Mouse (Mus musculus) liver, embryonic 11.5 days (tissue): ENCODE measurements around the gene Sec14l5. TPM values are rescaled to one million over a fixed set of nuclear protein-coding genes. Genes with fewer than 3 reads are reported as not detected.
A peak's percentile ranks its signal among the peaks of the same experiment; 100 is the strongest.

Source experiments
- ATAC-seq: fragments of 200-750 bp; cut with Nextera tagmentation; replicated peaks from 2 replicates; pipeline ENCODE4 v1.8.0; 2017; ENCODE audit warnings: moderate number of reproducible peaks, mild to moderate bottlenecking, moderate TSS enrichment, moderate library complexity; ENCODE audit not compliant: low FRiP score
- DNase-seq: peaks from one replicate; pipeline ENCODE4 v3.0.0-alpha.2; 2017; ENCODE audit warnings: low spot score
- H3K27ac ChIP-seq: fragments of 300-500 bp; sonication (generic); 2 replicates; pipeline ENCODE4 v1.5.1; 2014; ENCODE audit warnings: mild to moderate bottlenecking, low read depth, low read length, control low read depth
- H3K27me3 ChIP-seq: fragments of 300-500 bp; sonication (generic); replicated peaks from 2 replicates; pipeline ENCODE4 v1.6.1; 2014; ENCODE audit warnings: low read length, mixed read lengths; ENCODE audit not compliant: control insufficient read depth, insufficient read depth
- H3K36me3 ChIP-seq: fragments of 300-500 bp; sonication (generic); 2 replicates; pipeline ENCODE4 v1.6.1; 2014; ENCODE audit warnings: mild to moderate bottlenecking, low read length, moderate library complexity, mixed read lengths; ENCODE audit not compliant: control insufficient read depth, insufficient read depth
- H3K4me1 ChIP-seq: fragments of 300-500 bp; sonication (generic); replicated peaks from 2 replicates; pipeline ENCODE4 v1.6.1; 2014; ENCODE audit warnings: low read length, mixed read lengths; ENCODE audit not compliant: control insufficient read depth, insufficient read depth
- H3K4me2 ChIP-seq: fragments of 300-500 bp; sonication (generic); 2 replicates; pipeline ENCODE4 v1.6.1; 2014; ENCODE audit warnings: mild to moderate bottlenecking, control low read depth, moderate library complexity
- H3K4me3 ChIP-seq: fragments of 300-500 bp; sonication (generic); 2 replicates; pipeline ENCODE4 v1.5.1; 2014; ENCODE audit warnings: low read depth, low read length, control low read depth
- H3K9ac ChIP-seq: fragments of 300-500 bp; sonication (generic); 2 replicates; pipeline ENCODE4 v1.6.1; 2014; ENCODE audit warnings: low read depth, low read length, control low read depth
- H3K9me3 ChIP-seq: fragments of 300-500 bp; sonication (generic); 2 replicates; pipeline ENCODE4 v1.6.1; 2016; ENCODE audit warnings: low read length, inconsistent platforms, mixed read lengths; ENCODE audit not compliant: control insufficient read depth
- WGBS: fragments of 180-500 bp; shearing (Covaris S2); extraction: QIAGEN DNeasy Blood & Tissue Kit; methylation state at CpG from one replicate; pipeline ENCODE4 v1.1.7; 2014; 5-methylcytosine and 5-hydroxymethylcytosine counted together
- polyA plus RNA-seq: library from polyadenylated mRNA; unstranded; fragments of >200 nt; fragmentation: Nextera tagmentation; extraction: Ambion mirVana; gene quantifications from 2 replicates; pipeline ENCODE4 v1.2.1, GENCODE M21; 2014

Sec14l5 gene
- polyA plus RNA-seq, 1 experiment from 2014 or later, result not detected

DNA sequence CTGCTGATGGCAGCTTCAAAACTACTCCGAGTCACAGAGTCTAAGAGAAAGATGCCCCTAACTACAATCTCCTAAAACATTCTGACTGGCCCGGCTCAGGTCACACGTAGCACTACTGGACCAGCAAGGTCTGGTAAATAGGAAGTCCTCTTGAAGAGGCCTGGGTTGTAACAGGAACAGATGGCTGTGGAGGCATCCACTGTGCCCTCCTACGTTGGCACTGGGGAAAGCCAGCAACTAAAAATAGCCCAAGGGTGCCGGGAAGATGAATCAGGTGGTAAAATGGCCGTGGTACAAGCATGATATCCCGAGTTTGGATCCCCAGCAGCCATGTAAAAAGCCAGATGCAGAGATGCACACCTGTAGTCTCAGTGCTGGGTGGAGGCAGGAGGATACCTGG is 39.3 kb downstream of the Sec14l5 start:
- 0 out of 2 replicates have a peak, but pooled peaks cover 2% of the 10 kb centered on the region for H3K27me3 ChIP-seq
- ATAC-seq, result no peak
- DNase-seq, result no peak
- no peaks in the 10 kb centered on the region for H3K4me1 ChIP-seq
- whole genome bisulfite sequencing, result 67% methylated on average over 7 of the region's 7 CpGs
- no peaks in the 10 kb centered on the region for H3K36me3 ChIP-seq
- H3K27ac ChIP-seq, result no peak overlapping the region
- no peak overlapping the region for H3K4me2 ChIP-seq
- H3K4me3 ChIP-seq, result no peak overlapping the region
- H3K9ac ChIP-seq, result no peak overlapping the region
- H3K9me3 ChIP-seq, result no peaks in the 10 kb centered on the region

DNA sequence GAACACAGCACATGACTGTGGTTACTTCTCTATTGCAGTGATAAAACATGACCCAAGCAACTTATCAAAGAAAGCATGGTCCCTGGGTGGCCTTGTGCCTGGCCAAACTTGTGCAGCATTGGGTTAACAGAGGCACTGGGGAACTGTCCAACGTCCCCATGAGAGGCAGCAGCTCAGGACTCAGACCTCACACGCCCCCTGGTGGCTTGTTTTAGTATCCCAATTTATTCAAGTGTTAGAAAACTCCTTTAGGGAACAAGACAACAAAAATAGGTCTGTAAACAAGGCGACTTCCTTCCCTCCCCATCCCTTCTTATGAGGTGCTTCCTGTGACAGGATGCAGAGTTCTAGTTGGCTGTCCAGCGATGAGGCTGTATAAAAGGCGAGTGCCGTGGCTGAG is 48.2 kb downstream of the Sec14l5 start:
- H3K9me3 ChIP-seq, result no peaks in the 10 kb centered on the region
- no peaks in the 10 kb centered on the region for H3K4me1 ChIP-seq
- no peak overlapping the region for H3K4me3 ChIP-seq
- H3K4me2 ChIP-seq, result no peak overlapping the region
- no peaks in the 10 kb centered on the region for H3K27me3 ChIP-seq
- H3K36me3 ChIP-seq, result peaks cover 8% of the 10 kb centered on the region; the same call in 1 of the 2 replicates
- H3K9ac ChIP-seq, result no peak overlapping the region
- WGBS, result 29% methylated on average over 6 of the region's 6 CpGs
- H3K27ac ChIP-seq, result no peak overlapping the region
- DNase-seq (peak; percentile 41), ATAC-seq (0 out of 2 replicates have a peak, but pooled peaks have one; percentile 45)

DNA sequence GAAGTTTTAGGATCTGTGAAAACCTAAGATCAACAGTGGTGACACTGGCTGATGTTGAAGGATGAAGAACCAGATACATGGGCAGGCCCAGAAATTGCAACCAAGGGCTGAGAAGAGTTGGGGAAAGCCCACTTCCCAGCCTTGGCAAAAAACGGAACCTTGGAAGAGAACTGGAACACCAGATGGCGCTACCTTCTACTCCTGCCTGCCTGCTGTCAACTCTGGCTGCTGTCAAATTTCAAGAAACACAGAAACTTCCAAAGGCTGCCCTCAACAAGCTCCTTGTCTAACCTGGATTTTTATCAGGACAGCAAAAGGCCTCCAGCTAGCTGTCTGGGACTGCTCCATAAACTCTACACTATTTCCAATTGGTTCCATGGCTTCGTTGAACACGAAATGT is 55.8 kb downstream of the Sec14l5 start:
- DNase-seq, result peak; percentile 39

DNA sequence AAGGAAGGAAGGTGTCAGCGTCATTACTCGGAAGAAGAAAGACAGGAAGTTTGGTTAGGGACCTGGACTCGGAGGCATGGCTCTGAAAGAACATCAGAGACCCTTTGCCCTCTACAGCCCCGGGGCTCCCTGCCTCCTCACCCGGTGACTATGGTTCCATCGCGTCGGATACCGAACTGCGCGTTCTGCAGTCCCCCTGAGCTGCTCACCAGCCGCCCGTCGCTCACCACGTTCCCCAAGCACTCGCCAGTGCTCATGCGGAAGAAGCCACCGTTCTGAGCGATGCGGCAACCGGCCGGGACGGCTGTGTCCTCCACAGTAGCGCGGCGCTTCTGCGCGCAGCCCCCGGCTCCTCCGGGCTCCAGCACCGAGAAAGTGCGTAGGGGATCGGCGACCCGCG is 56.3 kb downstream of the Sec14l5 start:
- Histone ChIP-seq H3K9me3 (no peaks in the 10 kb centered on the region), H3K27ac (peak overlapping the region; percentile 30), H3K36me3 (peaks cover 12% of the 10 kb centered on the region; the same call in 1 of the 2 replicates), H3K4me3 (peak overlapping the region; percentile 90), H3K9ac (peak overlapping the region; percentile 74), H3K27me3 (no peaks in the 10 kb centered on the region), H3K4me1 (no peaks in the 10 kb centered on the region; the same call in 1 of the 2 replicates), H3K4me2 (peak overlapping the region; percentile 96)
- ATAC-seq (peak; percentile 57; the same call in 1 of the 2 replicates), DNase-seq (peak; percentile 43)
- WGBS, result 1% methylated on average over 36 of the region's 36 CpGs

More for the DNA sequence above, 55.8 kb downstream of the Sec14l5 start:
- Histone ChIP-seq H3K4me3 (peak overlapping the region; percentile 90), H3K9me3 (no peaks in the 10 kb centered on the region), H3K9ac (peak overlapping the region; percentile 74), H3K36me3 (peaks cover 12% of the 10 kb centered on the region; the same call in 1 of the 2 replicates), H3K4me2 (peak overlapping the region; percentile 96), H3K4me1 (no peaks in the 10 kb centered on the region; the same call in 1 of the 2 replicates), H3K27ac (no peak overlapping the region), H3K27me3 (no peaks in the 10 kb centered on the region)
- ATAC-seq, result no peak
- WGBS, result 6% methylated on average over 4 of the region's 4 CpGs

- Histone ChIP-seq H3K4me1 (no peaks in the 10 kb centered on the region; the same call in 1 of the 2 replicates), H3K9me3 (no peaks in the 10 kb centered on the region), H3K9ac (peak within 1 kb of the TSS; percentile 74), H3K4me2 (peak within 1 kb of the TSS; percentile 96), H3K36me3 (0 out of 2 replicates have a peak, but pooled peaks cover 8% of the 10 kb centered on the region), H3K27me3 (no peaks in the 10 kb centered on the region), H3K27ac (peak within 1 kb of the TSS; percentile 30), H3K4me3 (peak within 1 kb of the TSS; percentile 90)
- DNase-seq, result peak; percentile 83
- ATAC-seq, result peak; percentile 85
- WGBS, result 4% methylated on average over 40 of the region's 40 CpGs
These were observed 56.9 kb downstream of the Sec14l5 start, which contains the start of gene Nagpa for GRCm38 (mm10) chr16:5203668-5204433. Gene Nagpa, minus strand, starts transcription at chr16:5204012.

- Histone ChIP-seq H3K9ac (no peak overlapping the region), H3K27me3 (no peaks in the 10 kb centered on the region), H3K4me3 (no peak overlapping the region), H3K27ac (no peak overlapping the region), H3K9me3 (no peaks in the 10 kb centered on the region), H3K36me3 (0 out of 2 replicates have a peak, but pooled peaks cover 3% of the 10 kb centered on the region), H3K4me1 (no peaks in the 10 kb centered on the region; the same call in 1 of the 2 replicates), H3K4me2 (no peak overlapping the region)
- ATAC-seq, result no peak
- WGBS, result 81% methylated on average over 5 of the region's 5 CpGs
- no peak for DNase-seq
These were observed 58.6 kb downstream of the Sec14l5 start for GRCm38 (mm10) chr16:5205431-5205970.

DNA sequence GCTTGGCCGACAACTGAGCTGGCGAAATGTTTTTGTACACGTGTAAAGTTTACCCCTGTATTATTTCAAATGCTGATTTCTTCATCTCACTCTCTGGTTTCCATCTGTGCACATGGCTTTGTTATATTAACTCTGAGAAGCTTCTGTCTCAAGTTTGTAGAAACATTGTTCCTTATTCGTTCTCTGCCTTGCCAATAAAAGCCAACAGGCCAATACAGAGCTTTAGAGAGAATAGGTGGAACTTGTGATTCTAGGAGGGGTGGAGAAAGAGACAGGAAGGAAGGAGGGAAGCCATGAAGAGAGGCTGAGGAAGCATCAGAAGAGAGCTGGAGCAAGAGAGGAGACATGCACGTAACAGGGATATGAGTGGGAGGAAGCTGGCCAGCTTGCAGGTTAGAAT is 59.1 kb downstream of the Sec14l5 start:
- Histone ChIP-seq H3K27ac (no peak overlapping the region), H3K27me3 (no peaks in the 10 kb centered on the region), H3K4me3 (no peak overlapping the region), H3K9ac (no peak overlapping the region), H3K9me3 (no peaks in the 10 kb centered on the region), H3K36me3 (0 out of 2 replicates have a peak, but pooled peaks cover 3% of the 10 kb centered on the region), H3K4me2 (no peak overlapping the region), H3K4me1 (no peaks in the 10 kb centered on the region; the same call in 1 of the 2 replicates)
- ATAC-seq (no peak), DNase-seq (no peak)
- 71% methylated on average over 5 of the region's 5 CpGs for WGBS

DNA sequence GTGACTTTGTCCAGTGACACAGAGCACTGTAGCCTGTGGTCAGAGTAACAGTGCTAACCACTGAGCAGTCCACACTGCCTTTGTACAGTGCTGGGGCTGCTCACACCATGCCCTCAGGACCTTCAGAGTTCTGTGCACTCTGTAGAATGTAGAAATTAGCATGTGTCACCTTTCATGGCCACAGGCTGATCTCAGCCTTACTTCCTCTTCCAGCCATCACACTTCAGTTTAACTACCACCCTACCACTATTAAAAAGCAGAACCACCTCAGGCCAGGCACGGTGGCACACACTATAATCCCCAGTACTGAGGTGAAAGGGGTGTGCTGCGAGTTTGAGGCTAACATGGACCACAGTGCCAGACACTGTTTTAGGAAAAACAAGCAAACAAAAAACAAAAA is 63.5 kb downstream of the Sec14l5 start:
- no peak overlapping the region for H3K27ac ChIP-seq
- ATAC-seq (no peak), DNase-seq (no peak)
- no peaks in the 10 kb centered on the region for H3K36me3 ChIP-seq
- 48% methylated on average over 2 of the region's 2 CpGs for WGBS
- no peak overlapping the region for H3K4me3 ChIP-seq
- no peaks in the 10 kb centered on the region for H3K4me1 ChIP-seq
- no peak overlapping the region for H3K9ac ChIP-seq
- no peaks in the 10 kb centered on the region for H3K27me3 ChIP-seq
- H3K4me2 ChIP-seq, result no peak overlapping the region
- H3K9me3 ChIP-seq, result no peaks in the 10 kb centered on the region
